Mouse (Mus musculus) E14TG2a.4 (cell line): ENCODE measurements around the gene Adamtsl5.

Experiments
- CTCF ChIP-seq: conservative IDR thresholded peaks from 2 replicates; pipeline ENCODE4 v1.5.1; 2014; ENCODE audit warnings: low read length
- NANOG ChIP-seq: IDR thresholded peaks from 2 replicates; pipeline ENCODE4 v1.6.1; 2014; ENCODE audit warnings: borderline replicate concordance, low read length, mixed read lengths
- POU5F1 ChIP-seq: IDR thresholded peaks from 2 replicates; pipeline ENCODE4 v1.6.1; 2014; ENCODE audit warnings: low read length, borderline replicate concordance

DNA sequence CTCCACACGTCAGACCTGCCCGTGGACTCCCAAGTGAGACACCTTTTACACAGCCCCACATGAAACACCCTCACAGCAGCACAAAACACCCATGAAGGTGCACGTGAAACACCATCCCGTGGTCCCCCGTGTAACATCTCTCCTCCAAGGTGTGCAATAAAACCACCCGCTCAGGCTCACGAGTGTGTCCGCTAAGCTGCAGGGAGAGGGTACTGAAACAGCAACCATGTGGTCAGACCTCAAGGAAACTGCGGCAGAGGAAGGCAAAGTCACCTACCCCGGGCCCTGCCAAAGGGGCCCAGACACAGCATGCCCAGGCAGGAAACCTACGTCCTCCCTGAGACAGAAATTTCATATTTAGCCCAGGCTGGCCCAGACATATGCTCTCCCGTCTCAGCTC lies 11.9 kb downstream of the Adamtsl5 start:
- TF ChIP-seq CTCF (no peak), NANOG (no peak), POU5F1 (no peak)
